Mouse (Mus musculus): ENCODE results near the gene Rpap1. TPM values are rescaled to one million over a fixed set of nuclear protein-coding genes. Genes with fewer than 3 reads are reported as not detected.
A peak's percentile ranks its signal among the peaks of the same experiment; 100 is the strongest.
"Not testable (repeated sequence)": the region's sequence is repeated elsewhere in the genome, so short reads cannot be mapped to it uniquely, and the experiment has no call there.

Rpap1 gene
- polyA plus RNA-seq, 1 experiment from 2014 or later, result 33.4 TPM

DNA sequence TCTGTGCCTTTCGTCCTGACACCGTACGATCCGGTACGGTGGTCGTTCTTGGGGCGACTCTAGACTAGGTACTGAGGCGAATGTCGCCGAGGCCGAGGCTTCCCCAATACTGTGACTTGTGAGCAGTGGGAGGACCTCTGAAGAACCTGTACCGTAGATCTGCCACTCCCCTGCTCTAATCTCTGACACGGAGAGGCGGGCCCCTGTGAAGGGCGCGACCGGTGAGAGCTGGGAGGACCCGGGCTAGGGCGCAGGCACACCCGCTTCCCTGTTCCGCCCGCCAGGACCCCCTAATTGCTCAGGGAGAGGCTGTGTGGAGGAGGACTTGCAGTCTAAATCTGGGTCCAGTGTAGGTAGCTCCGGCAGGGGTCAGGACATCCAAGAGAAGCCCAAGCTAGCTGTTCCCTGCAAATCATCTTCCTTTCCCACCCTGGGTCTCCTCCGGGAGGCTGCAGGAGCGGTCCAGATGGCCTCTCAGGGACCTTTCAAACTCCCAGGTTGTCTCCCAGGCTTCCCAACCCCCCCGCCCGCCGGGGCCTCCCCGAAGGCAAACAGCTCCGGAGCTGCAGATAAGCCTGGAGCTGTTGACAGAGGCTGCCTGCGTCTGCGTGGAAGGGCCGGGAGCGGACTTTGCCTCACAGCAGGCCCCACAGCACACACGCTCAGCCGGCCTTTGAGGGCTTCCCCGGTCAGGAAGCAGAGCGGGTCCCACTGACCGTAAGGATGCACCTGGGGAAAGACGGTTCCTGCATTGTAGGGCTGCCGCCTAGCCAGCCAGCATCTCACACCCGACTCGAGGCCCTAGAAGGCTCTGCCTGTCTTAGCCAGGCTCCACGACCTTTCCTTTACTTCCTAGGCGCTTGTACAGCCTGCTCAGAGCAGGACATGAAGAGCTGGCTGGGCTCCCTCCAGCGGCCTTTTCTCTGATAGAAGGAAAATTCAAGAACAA is 42.9 kb downstream of the Rpap1 start:
- H3K4me3 ChIP-seq (replicated peaks), result peak overlapping the region; percentile 69
- H3K9ac ChIP-seq, result no peak overlapping the region
- H3K4me2 ChIP-seq, result peak overlapping the region; percentile 38
- WGBS, result 4% methylated on average over 46 of the region's 46 CpGs
- peaks cover 66% of the 10 kb centered on the region for H3K27me3 ChIP-seq
- H3K9me3 ChIP-seq, result no peaks in the 10 kb centered on the region
- no peak for ATAC-seq (ENCODE audit: low FRiP score)
- no peaks in the 10 kb centered on the region for H3K36me3 ChIP-seq (replicated peaks)
- H3K4me1 ChIP-seq, result peaks cover 42% of the 10 kb centered on the region
- no peak overlapping the region for H3K27ac ChIP-seq

DNA sequence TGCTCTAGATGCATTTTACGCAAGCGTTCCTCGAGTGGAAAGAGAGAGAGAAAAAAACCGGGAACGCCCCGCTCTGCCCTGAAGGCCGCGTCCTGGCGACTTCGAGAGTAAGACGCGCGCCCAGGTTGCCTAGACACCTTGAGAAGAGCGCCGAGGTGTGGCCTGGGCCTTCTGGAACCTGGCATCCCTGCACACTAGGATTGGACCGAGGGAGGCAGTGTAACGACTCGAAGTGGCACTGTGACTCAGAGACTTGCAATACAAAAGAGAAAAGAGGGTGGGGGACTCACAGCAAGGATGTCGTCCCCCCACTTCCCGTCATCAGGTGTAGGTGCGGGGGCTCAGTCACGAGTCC is 43.6 kb downstream of the Rpap1 start:
- no peak for ATAC-seq (ENCODE audit: low FRiP score)
- Histone ChIP-seq H3K9ac (no peak overlapping the region), H3K27ac (no peak overlapping the region), H3K4me1 (peaks cover 42% of the 10 kb centered on the region), H3K27me3 (peaks cover 64% of the 10 kb centered on the region), H3K36me3 (replicated peaks) (no peaks in the 10 kb centered on the region), H3K4me3 (replicated peaks) (peak overlapping the region; percentile 69), H3K4me2 (peak overlapping the region; percentile 38; the same call in 1 of the 2 replicates), H3K9me3 (no peaks in the 10 kb centered on the region)
- 4% methylated on average over 22 of the region's 22 CpGs for WGBS

DNA sequence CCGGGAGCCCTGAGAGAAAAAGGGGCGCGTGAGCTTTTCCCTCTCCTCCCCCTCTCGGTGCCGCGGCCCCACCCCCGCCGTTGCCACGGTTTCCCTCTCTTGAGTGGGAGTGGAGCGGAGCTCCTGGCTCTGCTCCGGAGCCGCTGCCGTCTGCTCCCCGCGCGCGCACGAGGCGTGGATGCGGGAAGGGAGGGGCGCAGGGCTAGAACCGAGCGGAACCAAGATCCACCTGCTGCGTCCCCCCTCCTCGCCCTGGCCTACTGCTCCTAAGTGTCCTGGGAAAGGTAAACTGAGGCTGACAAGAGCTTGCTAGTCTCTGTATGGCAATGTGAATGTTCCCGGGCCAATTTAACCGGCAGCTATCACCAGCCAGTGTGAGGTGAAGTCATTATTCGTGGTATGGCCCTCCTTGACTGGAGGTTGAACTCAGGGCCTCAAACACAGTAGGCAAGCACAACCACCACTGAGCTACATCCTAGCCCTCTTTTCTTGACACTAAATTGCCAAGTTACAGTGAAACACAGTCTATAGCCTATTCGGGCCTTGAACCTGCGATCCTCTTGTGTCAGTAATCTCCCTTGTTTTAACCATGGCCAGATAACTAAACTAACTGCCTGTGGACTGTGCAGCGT is 44.0 kb downstream of the Rpap1 start:
- no peak for ATAC-seq (ENCODE audit: low FRiP score)
- Histone ChIP-seq H3K4me1 (peaks cover 42% of the 10 kb centered on the region), H3K9ac (peak overlapping the region; percentile 65), H3K4me2 (peak overlapping the region; percentile 99), H3K9me3 (no peaks in the 10 kb centered on the region), H3K4me3 (replicated peaks) (peak overlapping the region; percentile 69), H3K36me3 (replicated peaks) (no peaks in the 10 kb centered on the region), H3K27ac (no peak overlapping the region), H3K27me3 (peaks cover 63% of the 10 kb centered on the region)
- 12% methylated on average over 14 of the region's 31 CpGs for WGBS

DNA sequence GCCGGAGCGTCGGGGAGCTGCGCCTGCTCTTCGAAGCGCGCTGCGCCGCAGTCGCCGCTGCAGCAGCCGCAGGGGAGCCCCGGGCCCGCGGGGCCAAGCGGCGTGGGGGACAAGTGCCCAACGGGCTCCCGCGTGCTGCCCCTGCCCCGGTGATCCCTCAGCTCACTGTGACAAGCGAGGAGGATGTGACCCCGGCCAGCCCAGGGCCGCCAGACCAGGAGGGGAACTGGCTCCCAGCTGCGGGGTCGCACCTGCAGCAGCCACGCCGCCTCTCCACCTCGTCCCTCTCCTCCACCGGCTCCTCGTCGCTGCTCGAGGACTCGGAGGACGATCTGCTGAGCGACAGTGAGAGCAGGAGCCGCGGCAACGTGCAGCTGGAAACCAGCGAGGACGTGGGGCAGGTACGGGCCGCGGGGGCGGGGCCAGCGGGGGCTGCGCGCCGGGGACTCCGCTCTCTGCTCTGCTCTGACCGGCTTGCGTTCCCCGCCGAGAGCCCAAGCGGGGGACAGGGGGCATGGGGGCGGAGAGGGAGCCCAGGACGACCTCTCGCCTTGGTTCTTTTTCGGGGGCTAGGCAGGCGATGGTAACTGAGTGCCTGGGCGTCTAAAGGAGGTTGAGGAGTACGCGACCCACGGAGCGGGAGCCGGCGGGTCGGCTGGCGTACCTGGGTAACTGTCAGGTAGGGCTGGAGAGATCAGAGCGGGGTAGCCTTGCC is 44.7 kb downstream of the Rpap1 start:
- Histone ChIP-seq H3K9ac (peak overlapping the region; percentile 65), H3K9me3 (no peaks in the 10 kb centered on the region), H3K4me1 (peaks cover 42% of the 10 kb centered on the region), H3K27me3 (peaks cover 63% of the 10 kb centered on the region), H3K36me3 (replicated peaks) (no peaks in the 10 kb centered on the region), H3K27ac (no peak overlapping the region), H3K4me3 (replicated peaks) (peak overlapping the region; percentile 69), H3K4me2 (peak overlapping the region; percentile 99)
- peak; percentile 40 for ATAC-seq (ENCODE audit: low FRiP score)
- under 1% methylated on average over 61 of the region's 70 CpGs for WGBS

GRCm38 (mm10) chr2:119741581-119742411 is 45.5 kb downstream of the Rpap1 start, which contains the start of gene Itpka:
Gene Itpka (plus strand): TSS chr2:119742337.
- whole genome bisulfite sequencing, result under 1% methylated on average over 52 of the region's 53 CpGs
- H3K4me1 ChIP-seq, result peaks cover 42% of the 10 kb centered on the region
- H3K4me2 ChIP-seq, result peak within 1 kb of the TSS; percentile 99
- H3K36me3 ChIP-seq (replicated peaks), result no peaks in the 10 kb centered on the region
- H3K27me3 ChIP-seq, result peaks cover 70% of the 10 kb centered on the region
- peak; percentile 82 for ATAC-seq (ENCODE audit: low FRiP score)
- peak within 1 kb of the TSS; percentile 69 for H3K4me3 ChIP-seq (replicated peaks)
- peak within 1 kb of the TSS; percentile 63 for H3K27ac ChIP-seq
- H3K9ac ChIP-seq, result peak within 1 kb of the TSS; percentile 65
- no peaks in the 10 kb centered on the region for H3K9me3 ChIP-seq

GRCm38 (mm10) chr2:119740567-119740966 is 46.8 kb downstream of the Rpap1 start:
- peaks cover 63% of the 10 kb centered on the region for H3K27me3 ChIP-seq
- H3K4me1 ChIP-seq, result peaks cover 42% of the 10 kb centered on the region
- no peaks in the 10 kb centered on the region for H3K9me3 ChIP-seq
- no peak overlapping the region for H3K4me3 ChIP-seq (replicated peaks)
- H3K36me3 ChIP-seq (replicated peaks), result peaks cover 4% of the 10 kb centered on the region; the same call in 1 of the 2 replicates
- H3K9ac ChIP-seq, result no peak overlapping the region
- ATAC-seq (ENCODE audit: low FRiP score), result no peak
- 13% methylated on average over 2 of the region's 2 CpGs for WGBS
- no peak overlapping the region for H3K4me2 ChIP-seq
- H3K27ac ChIP-seq, result no peak overlapping the region

DNA sequence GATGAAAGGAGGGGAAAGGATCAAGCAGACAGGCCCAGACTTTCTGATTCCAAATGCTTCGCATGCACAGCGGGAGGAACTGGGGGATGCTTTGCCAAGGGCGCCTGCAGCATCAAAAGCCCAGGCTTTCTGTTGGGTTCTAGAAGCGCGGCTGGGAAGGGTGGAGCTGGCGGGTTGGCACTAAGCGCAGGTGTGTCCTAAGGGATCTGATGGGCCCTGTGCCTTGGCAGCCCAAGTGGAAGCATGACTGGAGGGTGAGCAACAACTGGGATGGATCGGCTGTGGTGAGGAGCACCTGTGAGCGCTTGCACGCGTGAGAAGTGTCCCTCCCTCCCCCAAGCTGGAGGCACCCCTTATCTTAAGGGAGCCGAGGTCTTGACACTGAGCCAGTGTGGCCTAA is 50.2 kb downstream of the Rpap1 start:
- WGBS, result 20% methylated on average over 12 of the region's 12 CpGs
- peaks cover 28% of the 10 kb centered on the region for H3K27me3 ChIP-seq

GRCm38 (mm10) chr2:119730735-119731134 is 56.6 kb downstream of the Rpap1 start:
- Histone ChIP-seq H3K36me3 (replicated peaks) (peaks cover 98% of the 10 kb centered on the region), H3K4me1 (no peaks in the 10 kb centered on the region), H3K27ac (no peak overlapping the region), H3K4me3 (replicated peaks) (no peak overlapping the region), H3K27me3 (no peaks in the 10 kb centered on the region), H3K4me2 (no peak overlapping the region), H3K9me3 (no peaks in the 10 kb centered on the region), H3K9ac (no peak overlapping the region)
- no peak for ATAC-seq (ENCODE audit: low FRiP score)
- WGBS, result 91% methylated on average over 4 of the region's 4 CpGs

More for the DNA sequence above, 50.2 kb downstream of the Rpap1 start:
- Histone ChIP-seq H3K9ac (no peak overlapping the region), H3K9me3 (no peaks in the 10 kb centered on the region), H3K4me1 (peaks cover 12% of the 10 kb centered on the region), H3K36me3 (replicated peaks) (peaks cover 37% of the 10 kb centered on the region), H3K4me2 (no peak overlapping the region), H3K27ac (no peak overlapping the region), H3K4me3 (replicated peaks) (no peak overlapping the region)
- ATAC-seq (ENCODE audit: low FRiP score), result no peak

DNA sequence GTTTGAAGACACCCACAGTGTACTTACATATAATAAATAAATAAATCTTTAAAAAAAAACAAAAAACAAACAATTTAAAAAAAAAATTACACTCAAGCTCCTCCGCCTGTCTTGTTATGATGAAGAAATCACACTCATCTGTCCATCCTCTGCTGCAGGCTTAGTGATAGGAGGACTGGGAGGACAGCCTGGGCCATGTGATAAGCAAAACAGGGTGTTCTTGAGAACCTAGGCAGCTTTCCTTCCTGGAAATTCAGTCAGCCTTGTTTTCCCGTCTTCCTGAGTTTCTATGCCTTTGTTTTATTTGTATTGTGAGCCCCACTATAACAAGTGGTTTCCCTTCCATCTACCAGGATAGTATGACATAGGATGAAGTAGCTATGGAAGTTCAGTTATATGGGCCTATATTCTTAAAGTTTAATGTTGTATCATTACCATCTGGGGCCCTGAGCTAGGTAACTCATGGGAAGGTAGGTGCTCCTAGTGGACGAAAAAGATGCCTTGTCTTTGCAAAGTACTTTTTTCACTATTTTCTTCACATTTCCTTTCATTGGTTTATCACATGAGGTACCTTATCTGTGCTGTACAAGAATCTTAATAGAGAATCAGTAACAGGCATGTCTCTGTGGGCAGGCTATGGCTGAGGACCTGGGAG is 59.4 kb downstream of the Rpap1 start:
- ATAC-seq (ENCODE audit: low FRiP score), result no peak
- Histone ChIP-seq H3K27me3 (no peaks in the 10 kb centered on the region), H3K4me3 (replicated peaks) (no peak overlapping the region), H3K4me1 (no peaks in the 10 kb centered on the region), H3K36me3 (replicated peaks) (peaks cover 95% of the 10 kb centered on the region), H3K4me2 (no peak overlapping the region), H3K9me3 (no peaks in the 10 kb centered on the region), H3K27ac (no peak overlapping the region), H3K9ac (no peak overlapping the region)
- WGBS, result 88% methylated on average over 3 of the region's 3 CpGs

- ATAC-seq (ENCODE audit: low FRiP score), result no peak
These were observed 66.3 kb downstream of the Rpap1 start for GRCm38 (mm10) chr2:119721070-119721469.

GRCm38 (mm10) chr2:119715868-119716267 is 71.5 kb downstream of the Rpap1 start:
- WGBS, result 92% methylated on average over 2 of the region's 2 CpGs
- not testable (repeated sequence) for H3K9ac ChIP-seq; H3K4me3 ChIP-seq (replicated peaks); H3K9me3 ChIP-seq; ATAC-seq (ENCODE audit: low FRiP score); H3K27me3 ChIP-seq; H3K4me1 ChIP-seq; H3K4me2 ChIP-seq; H3K27ac ChIP-seq
- H3K36me3 ChIP-seq (replicated peaks), result peaks cover 64% of the 10 kb centered on the region

More at GRCm38 (mm10) chr2:119721070-119721469, 66.3 kb downstream of the Rpap1 start:
- Histone ChIP-seq H3K4me2 (no peak overlapping the region), H3K9ac (no peak overlapping the region), H3K9me3 (no peaks in the 10 kb centered on the region), H3K27me3 (no peaks in the 10 kb centered on the region), H3K36me3 (replicated peaks) (peaks cover 79% of the 10 kb centered on the region), H3K27ac (no peak overlapping the region), H3K4me3 (replicated peaks) (no peak overlapping the region), H3K4me1 (no peaks in the 10 kb centered on the region)
- WGBS, result 96% methylated on average over 8 of the region's 8 CpGs

All from forebrain, embryonic 12.5 days (tissue).